Mouse (Mus musculus) adrenal gland, adult 18-20 months (tissue): ENCODE data around the gene Erf. TPM values are rescaled to one million over a fixed set of nuclear protein-coding genes. Genes with fewer than 3 reads are reported as not detected.

Source experiments
- DNase-seq, 2 experiments: peaks; one replicate each; pipeline ENCODE4 v3.0.0; 2021 to 2022; ENCODE audit warnings: low spot score in 2 of 2
- total RNA-seq, 2 experiments: library from RNA; stranded (reverse); gene quantifications; 1 replicate in 1 of 2; 2 replicates in 1 of 2; pipeline ENCODE4 v1.2.3; 2021

Erf gene
- total RNA-seq, 2 experiments from 2014 or later = 18.3 to 25.8 TPM

- DNase-seq = no peak
Observed at GRCm38 (mm10) chr7:25244562-25245369, 5.8 kb downstream of the Erf start.

- DNase-seq = no peak
Observed at GRCm38 (mm10) chr7:25243361-25243760, 7.2 kb downstream of the Erf start.

GRCm38 (mm10) chr7:25241062-25241461 is 9.5 kb downstream of the Erf start:
- no peak for DNase-seq

GRCm38 (mm10) chr7:25240631-25241030 is 9.9 kb downstream of the Erf start:
- DNase-seq = no peak

- peak; percentile 64 to 65 for DNase-seq
Observed at GRCm38 (mm10) chr7:25238829-25239623, 11.5 kb downstream of the Erf start.

GRCm38 (mm10) chr7:25238015-25238706 is 12.4 kb downstream of the Erf start:
- peak; percentile 74 to 83 for DNase-seq

GRCm38 (mm10) chr7:25237249-25238014 is 13.1 kb downstream of the Erf start, which contains the start of gene Gsk3a:
Gene Gsk3a, minus strand, starts transcription at chr7:25237851.
- peak; percentile 92 to 93 for DNase-seq

- DNase-seq = peak in 1 of 2 experiments; percentile 20
Observed at GRCm38 (mm10) chr7:25235526-25235925, 15.0 kb downstream of the Erf start.

GRCm38 (mm10) chr7:25233061-25233460 is 17.5 kb downstream of the Erf start:
- peak in 1 of 2 experiments; percentile 15 for DNase-seq

- DNase-seq = peak in 1 of 2 experiments; percentile 17
Observed at GRCm38 (mm10) chr7:25232101-25232648, 18.4 kb downstream of the Erf start.

- DNase-seq = no peak
Observed at GRCm38 (mm10) chr7:25230690-25231285, 19.8 kb downstream of the Erf start.

- no peak for DNase-seq
Observed at GRCm38 (mm10) chr7:25227523-25228300, 22.8 kb downstream of the Erf start.

GRCm38 (mm10) chr7:25222275-25222967 is 28.1 kb downstream of the Erf start:
- no peak for DNase-seq

- peak; percentile 93 to 94 for DNase-seq
Observed at GRCm38 (mm10) chr7:25221102-25221883, 29.3 kb downstream of the Erf start, which contains the start of gene Zfp526. Gene Zfp526, plus strand, starts transcription at chr7:25221425.

GRCm38 (mm10) chr7:25220457-25221101 is 30.0 kb downstream of the Erf start, which contains the start of gene Dedd2:
Gene Dedd2, minus strand, starts transcription at chr7:25220615.
- peak in 1 of 2 experiments; percentile 42 for DNase-seq

- peak; percentile 91 to 95 for DNase-seq
Observed at GRCm38 (mm10) chr7:25219756-25220456, 30.7 kb downstream of the Erf start.
